Mouse (Mus musculus) gastrocnemius, adult 18-20 months (tissue): ENCODE measurements around the gene Vamp8. TPM values are rescaled to one million over a fixed set of nuclear protein-coding genes. Genes with fewer than 3 reads are reported as not detected.

Source experiments
- DNase-seq: peaks from one replicate; pipeline ENCODE4 v3.0.0; 2021; ENCODE audit warnings: low spot score
- total RNA-seq, 2 experiments: library from RNA; stranded (reverse); gene quantifications; 2 replicates each; pipeline ENCODE4 v1.2.3; 2021

Gene Vamp8
- total RNA-seq, 2 experiments from 2014 or later = 44.3 to 55.4 TPM

GRCm38 (mm10) chr6:72374206-72374605 lies 16.3 kb downstream of the Vamp8 start:
- DNase-seq = no peak

GRCm38 (mm10) chr6:72373184-72373583 lies 17.3 kb downstream of the Vamp8 start:
- DNase-seq = no peak

GRCm38 (mm10) chr6:72371571-72371970 lies 18.9 kb downstream of the Vamp8 start:
- no peak for DNase-seq

- DNase-seq = no peak
These were observed 19.4 kb downstream of the Vamp8 start for GRCm38 (mm10) chr6:72371147-72371546.

- no peak for DNase-seq
These were observed 20.4 kb downstream of the Vamp8 start for GRCm38 (mm10) chr6:72370091-72370490.

GRCm38 (mm10) chr6:72369557-72369956 lies 20.9 kb downstream of the Vamp8 start:
- DNase-seq = no peak

- DNase-seq = no peak
These were observed 23.0 kb downstream of the Vamp8 start for GRCm38 (mm10) chr6:72367460-72367974.

- DNase-seq = no peak
These were observed 23.6 kb downstream of the Vamp8 start, which contains the start of gene Rnf181 for GRCm38 (mm10) chr6:72366844-72367443. Gene Rnf181, minus strand, starts transcription at chr6:72366956.

- no peak for DNase-seq
These were observed 24.2 kb downstream of the Vamp8 start for GRCm38 (mm10) chr6:72366304-72366703.

GRCm38 (mm10) chr6:72364985-72365384 lies 25.5 kb downstream of the Vamp8 start:
- DNase-seq = no peak

- no peak for DNase-seq
These were observed 26.5 kb downstream of the Vamp8 start for GRCm38 (mm10) chr6:72364009-72364408.

GRCm38 (mm10) chr6:72362132-72363028 lies 28.1 kb downstream of the Vamp8 start:
- peak; percentile 98 for DNase-seq

GRCm38 (mm10) chr6:72361121-72361551 lies 29.4 kb downstream of the Vamp8 start:
- DNase-seq = no peak

GRCm38 (mm10) chr6:72360599-72360935 lies 29.9 kb downstream of the Vamp8 start:
- no peak for DNase-seq

- DNase-seq = no peak
These were observed 30.5 kb downstream of the Vamp8 start for GRCm38 (mm10) chr6:72359891-72360598.

- DNase-seq = no peak
These were observed 31.2 kb downstream of the Vamp8 start for GRCm38 (mm10) chr6:72359343-72359742.

- no peak for DNase-seq
These were observed 32.3 kb downstream of the Vamp8 start for GRCm38 (mm10) chr6:72358086-72358764.

- DNase-seq = no peak
These were observed 33.1 kb downstream of the Vamp8 start for GRCm38 (mm10) chr6:72357164-72358079.

- no peak for DNase-seq
These were observed 34.4 kb downstream of the Vamp8 start for GRCm38 (mm10) chr6:72356001-72356532.
